Mouse (Mus musculus) bone marrow, adult 2 months (tissue): ENCODE results near the gene Tfam. TPM values are rescaled to one million over a fixed set of nuclear protein-coding genes. Genes with fewer than 3 reads are reported as not detected.

Experiments used
- H3K27ac ChIP-seq: fragments of 200-500 bp; 2 replicates; pipeline ENCODE4 v1.5.1; 2012; ENCODE audit warnings: low read depth, mild to moderate bottlenecking, control low read depth, inconsistent platforms, low read length; ENCODE audit not compliant: control insufficient read depth, poor library complexity, insufficient read depth
- H3K4me1 ChIP-seq: fragments of 200-500 bp; 2 replicates; pipeline ENCODE4 v1.6.1; 2011; ENCODE audit warnings: low read length; ENCODE audit not compliant: control insufficient read depth, insufficient read depth
- H3K4me3 ChIP-seq: fragments of 200-500 bp; replicated peaks from 2 replicates; pipeline ENCODE3; 2011; ENCODE audit warnings: mild to moderate bottlenecking, low read depth, low read length, control low read depth; ENCODE audit not compliant: control insufficient read depth
- CTCF ChIP-seq: fragments of 200-500 bp; IDR thresholded peaks from 2 replicates; pipeline ENCODE4 v1.5.1; 2011; ENCODE audit warnings: low read length, control low read depth; ENCODE audit not compliant: control insufficient read depth, insufficient read depth
- POLR2A ChIP-seq: fragments of 200-500 bp; IDR thresholded peaks from 2 replicates; pipeline ENCODE4 v1.6.1; 2011; ENCODE audit warnings: low read depth, mild to moderate bottlenecking, control low read depth, low read length, borderline replicate concordance; ENCODE audit not compliant: control insufficient read depth
- WGBS: fragments of 180-500 bp; shearing (Covaris S2); methylation state at CpG from one replicate; pipeline ENCODE4 v1.1.7; 2018; 5-methylcytosine and 5-hydroxymethylcytosine counted together
- polyA plus RNA-seq: library from polyadenylated mRNA; stranded (reverse); fragments of >200 nt; gene quantifications from 2 replicates; pipeline ENCODE4 v1.2.4, GENCODE M21; 2011; ENCODE audit warnings: low replicate concordance; ENCODE audit not compliant: missing spikeins, insufficient read depth, insufficient read length

The Tfam gene
- polyA plus RNA-seq, 1 experiment, result 32.5 TPM

- Histone ChIP-seq H3K4me3 (no peak overlapping the region), H3K27ac (no peak overlapping the region), H3K4me1 (no peaks in the 10 kb centered on the region; the same call in 1 of the 2 replicates)
- WGBS, result 21% methylated on average over 8 of the region's 8 CpGs
- TF ChIP-seq POLR2A (no peak), CTCF (peak; percentile 67)
Observed at GRCm38 (mm10) chr10:71218228-71218892, 19.7 kb downstream of the Tfam start.

GRCm38 (mm10) chr10:71215996-71216395 lies 22.1 kb downstream of the Tfam start:
- no peak for TF ChIP-seq POLR2A
- TF ChIP-seq CTCF, result no peak
- no peak overlapping the region for H3K4me3 ChIP-seq
- no peak overlapping the region for H3K27ac ChIP-seq
- H3K4me1 ChIP-seq, result no peaks in the 10 kb centered on the region
- 76% methylated on average over 9 of the region's 9 CpGs for WGBS

- Histone ChIP-seq H3K27ac (no peak overlapping the region), H3K4me3 (no peak overlapping the region), H3K4me1 (no peaks in the 10 kb centered on the region)
- WGBS, result 89% methylated on average over 2 of the region's 2 CpGs
- TF ChIP-seq POLR2A (no peak), CTCF (no peak)
Observed at GRCm38 (mm10) chr10:71201512-71201911, 36.6 kb downstream of the Tfam start.

GRCm38 (mm10) chr10:71200964-71201363 lies 37.1 kb downstream of the Tfam start:
- Histone ChIP-seq H3K4me1 (no peaks in the 10 kb centered on the region), H3K4me3 (no peak overlapping the region), H3K27ac (no peak overlapping the region)
- no peak for TF ChIP-seq CTCF
- WGBS, result 25% methylated on average over 5 of the region's 5 CpGs

GRCm38 (mm10) chr10:71198676-71199075 lies 39.4 kb downstream of the Tfam start:
- H3K4me3 ChIP-seq, result no peak overlapping the region
- TF ChIP-seq CTCF (no peak), POLR2A (no peak)
- 77% methylated on average over 8 of the region's 8 CpGs for WGBS
- no peaks in the 10 kb centered on the region for H3K4me1 ChIP-seq
- no peak overlapping the region for H3K27ac ChIP-seq

- Histone ChIP-seq H3K27ac (no peak overlapping the region), H3K4me1 (no peaks in the 10 kb centered on the region), H3K4me3 (no peak overlapping the region)
- WGBS, result 49% methylated on average over 14 of the region's 14 CpGs
- TF ChIP-seq POLR2A (no peak), CTCF (no peak)
Observed at GRCm38 (mm10) chr10:71197036-71197785, 40.9 kb downstream of the Tfam start.

- H3K27ac ChIP-seq, result no peak overlapping the region
- TF ChIP-seq POLR2A (no peak), CTCF (no peak)
- WGBS, result 47% methylated on average over 9 of the region's 9 CpGs
- no peak overlapping the region for H3K4me3 ChIP-seq
- no peaks in the 10 kb centered on the region for H3K4me1 ChIP-seq
Observed at GRCm38 (mm10) chr10:71195501-71195900, 42.6 kb downstream of the Tfam start.

- no peak overlapping the region for H3K27ac ChIP-seq
- 78% methylated on average over 7 of the region's 7 CpGs for WGBS
- TF ChIP-seq POLR2A (no peak), CTCF (no peak)
- no peaks in the 10 kb centered on the region for H3K4me1 ChIP-seq
- no peak overlapping the region for H3K4me3 ChIP-seq
Observed at GRCm38 (mm10) chr10:71194713-71195112, 43.4 kb downstream of the Tfam start.

GRCm38 (mm10) chr10:71193319-71193718 lies 44.8 kb downstream of the Tfam start:
- no peak for TF ChIP-seq CTCF
- TF ChIP-seq POLR2A, result no peak
- WGBS, result 63% methylated on average over 7 of the region's 7 CpGs
- no peaks in the 10 kb centered on the region for H3K4me1 ChIP-seq
- H3K4me3 ChIP-seq, result no peak overlapping the region
- no peak overlapping the region for H3K27ac ChIP-seq
